Mouse (Mus musculus) lung, postnatal 0 days (tissue): Measurements from ENCODE around the gene Wrap73.

Source experiments
- CTCF ChIP-seq: IDR thresholded peaks from 2 replicates; pipeline ENCODE4 v1.5.1; 2016; ENCODE audit warnings: antibody characterized with exemption, mild to moderate bottlenecking
- EP300 ChIP-seq: IDR thresholded peaks from 2 replicates; pipeline ENCODE4 v1.6.1; 2016; ENCODE audit warnings: antibody characterized with exemption, mild to moderate bottlenecking, control low read depth

GRCm38 (mm10) chr4:154209054-154209453 lies 66.9 kb downstream of the Wrap73 start:
- TF ChIP-seq EP300: no peak
- TF ChIP-seq CTCF: no peak
